In genomic region chr14:32165278-32166061, GRCm38 (mm10) we compare ENCODE assay signal across 8 mouse cellular contexts. TPM values are rescaled to one million over a fixed set of nuclear protein-coding genes. Genes with fewer than 3 reads are reported as not detected.
DNase-seq lines count a peak whose midpoint lies in the region; ATAC-seq and TF ChIP-seq lines count a peak whose summit lies in the region.

No protein-coding gene starts in this region.

- no peaks in the 10 kb centered on the region for H3K9me3 ChIP-seq in forebrain, postnatal 0 days (ENCODE audit: low read length)

- TF ChIP-seq POLR2A in cerebellum, adult 2 months (IDR thresholded peaks at IDR 0.05; ENCODE audit: borderline replicate concordance, insufficient read depth, low read length): peak; percentile 29; the same call in 1 of the 2 replicates

- H3K4me3 ChIP-seq in cerebellum, adult 2 months (replicated peaks; ENCODE audit: insufficient read depth, low read depth, low read length): peak overlapping the region; percentile 48
- H3K4me3 ChIP-seq in forebrain, postnatal 0 days (ENCODE audit: low read depth, low read length): peak overlapping the region; percentile 40

- WGBS in cerebellum, adult 2 months: 1% methylated on average over 42 of the region's 42 CpGs
- WGBS in forebrain, postnatal 0 days: 1% methylated on average over 42 of the region's 42 CpGs

- H3K9ac ChIP-seq in forebrain, postnatal 0 days: peak overlapping the region; percentile 57

- DNase-seq in MEL-GATA-1-ER (ENCODE audit: extremely low read depth, low read depth): peak; percentile 66
- DNase-seq in cerebellum, adult 2 months: peak; percentile 90 to 91
- peak; percentile 18 for DNase-seq in forebrain, postnatal 0 days
- DNase-seq in layer of hippocampus, postnatal 10 days (ENCODE audit: low spot score in 2 of 2): peak; percentile 40 to 54
- peak; percentile 76 for DNase-seq in lung, postnatal 14 days
- DNase-seq in ovary, postnatal 36 days (ENCODE audit: low spot score): peak; percentile 77
- peak; percentile 83 to 85 for DNase-seq in thymus, postnatal 36 days

- peak overlapping the region; percentile 93 for H3K4me2 ChIP-seq in forebrain, postnatal 0 days (ENCODE audit: low read depth)

- H3K27me3 ChIP-seq in cerebellum, adult 2 months (ENCODE audit: control insufficient read depth, insufficient read depth, low read length): no peaks in the 10 kb centered on the region
- H3K27me3 ChIP-seq in forebrain, postnatal 0 days (ENCODE audit: insufficient read depth, low read length): no peaks in the 10 kb centered on the region

- H3K4me1 ChIP-seq in cerebellum, adult 2 months (ENCODE audit: control insufficient read depth, insufficient read depth, low read length): no peaks in the 10 kb centered on the region; the same call in 1 of the 2 replicates
- peaks cover 13% of the 10 kb centered on the region for H3K4me1 ChIP-seq in forebrain, postnatal 0 days (ENCODE audit: insufficient read depth)

- TF ChIP-seq CTCF in cerebellum, adult 2 months (IDR thresholded peaks at IDR 0.05; ENCODE audit: borderline replicate concordance, insufficient read depth, low read depth, low read length): no peak
- TF ChIP-seq CTCF in forebrain, postnatal 0 days (IDR thresholded peaks at IDR 0.05; ENCODE audit: low read depth): no peak; the same call in 1 of the 2 replicates

- no peaks in the 10 kb centered on the region for H3K36me3 ChIP-seq in forebrain, postnatal 0 days (ENCODE audit: insufficient read depth)

- H3K27ac ChIP-seq in cerebellum, adult 2 months (ENCODE audit: insufficient read depth, low read length): peak overlapping the region; percentile 67; the same call in 1 of the 2 replicates
- no peak overlapping the region for H3K27ac ChIP-seq in forebrain, postnatal 0 days (ENCODE audit: low read depth, low read length)

- peak; percentile 48 for ATAC-seq in forebrain, postnatal 0 days
- peak; percentile 75 to 85 for ATAC-seq in hematopoietic stem cell, adult 5-6 weeks (replicated peaks in 1 of 2; ENCODE audit: insufficient read depth in 1 of 2, low FRiP score in 2 of 2, low TSS enrichment in 1 of 2, low read depth in 1 of 2, poor library complexity in 2 of 2, severe bottlenecking in 2 of 2)

RNA-seq across cellular contexts. Expression of gene Ncoa4, which starts 5.8 kb away (rescaled TPM):
- 69.7 and 78.5 TPM in 2 replicates for polyA plus RNA-seq in cerebellum, adult 2 months (2012; rRNA removed)
- 143 and 153 TPM in 2 replicates for total RNA-seq in forebrain, postnatal 0 days (2014; rRNA removed)
- polyA plus RNA-seq in forebrain, postnatal 0 days (2015; fragmentation: Nextera tagmentation; extraction: Ambion mirVana): 77.9 and 83.8 TPM in 2 replicates
- total RNA-seq in hematopoietic stem cell, adult 5-6 weeks (2017): 148 and 203 TPM in 2 replicates
- total RNA-seq in layer of hippocampus, postnatal 10 days (2021): 100 to 1,000 TPM; 129 to 134 TPM

RNA-seq across cellular contexts. Expression of gene Msmb, which starts 23.6 kb away (rescaled TPM):
- not detected in 2 replicates for polyA plus RNA-seq in cerebellum, adult 2 months (2012; rRNA removed)
- total RNA-seq in forebrain, postnatal 0 days (2014; rRNA removed): not detected in 2 replicates
- polyA plus RNA-seq in forebrain, postnatal 0 days (2015; fragmentation: Nextera tagmentation; extraction: Ambion mirVana): not detected in 2 replicates
- not detected in 2 replicates for total RNA-seq in hematopoietic stem cell, adult 5-6 weeks (2017)
- not detected for total RNA-seq in layer of hippocampus, postnatal 10 days (2021)

RNA-seq across cellular contexts. Expression of gene Timm23, which starts 36.2 kb away (rescaled TPM):
- 178 and 182 TPM in 2 replicates for polyA plus RNA-seq in cerebellum, adult 2 months (2012; rRNA removed)
- total RNA-seq in forebrain, postnatal 0 days (2014; rRNA removed): 123 and 160 TPM in 2 replicates
- 253 and 292 TPM in 2 replicates for polyA plus RNA-seq in forebrain, postnatal 0 days (2015; fragmentation: Nextera tagmentation; extraction: Ambion mirVana)
- total RNA-seq in hematopoietic stem cell, adult 5-6 weeks (2017): 98.9 and 133 TPM in 2 replicates
- 100 to 1,000 TPM in 1 of 2 experiments, 10 to 100 TPM in 1; 90.9 to 109 TPM for total RNA-seq in layer of hippocampus, postnatal 10 days (2021)

RNA-seq across cellular contexts. Expression of gene Parg, which starts 36.3 kb away (rescaled TPM):
- 16.1 and 16.5 TPM in 2 replicates for polyA plus RNA-seq in cerebellum, adult 2 months (2012; rRNA removed)
- total RNA-seq in forebrain, postnatal 0 days (2014; rRNA removed): 46.9 and 56.0 TPM in 2 replicates
- 27.8 and 28.9 TPM in 2 replicates for polyA plus RNA-seq in forebrain, postnatal 0 days (2015; fragmentation: Nextera tagmentation; extraction: Ambion mirVana)
- total RNA-seq in hematopoietic stem cell, adult 5-6 weeks (2017): 119 and 125 TPM in 2 replicates
- total RNA-seq in layer of hippocampus, postnatal 10 days (2021): 10 to 100 TPM; 50.6 to 55.7 TPM

Comparison
In these comparisons a context has a peak if more than half of its experiments do, and no peak if none do; other contexts are left out.
1. DNase-seq: peak in every context shown above with its lines; median percentile 90 in cerebellum, adult 2 months; 84 in thymus, postnatal 36 days; 77 in ovary, postnatal 36 days; 76 in lung, postnatal 14 days; 66 in MEL-GATA-1-ER; 47 in layer of hippocampus, postnatal 10 days; 18 in forebrain, postnatal 0 days.